Mouse (Mus musculus): ENCODE data around the gene Chek2. TPM values are rescaled to one million over a fixed set of nuclear protein-coding genes. Genes with fewer than 3 reads are reported as not detected.

Gene Chek2
- polyA plus RNA-seq, 1 experiment from 2014 or later, result 13.1 TPM

- no peaks in the 10 kb centered on the region for H3K27me3 ChIP-seq
- H3K4me1 ChIP-seq, result no peaks in the 10 kb centered on the region
- H3K9ac ChIP-seq (replicated peaks), result no peak overlapping the region
- H3K4me2 ChIP-seq (replicated peaks), result no peak overlapping the region
- WGBS, result 89% methylated on average over 4 of the region's 4 CpGs
- H3K9me3 ChIP-seq, result no peaks in the 10 kb centered on the region
- no peak for ATAC-seq (replicated peaks)
- 0 out of 2 replicates have a peak, but pooled peaks cover 4% of the 10 kb centered on the region for H3K36me3 ChIP-seq
- H3K27ac ChIP-seq (replicated peaks), result no peak overlapping the region
- no peak overlapping the region for H3K4me3 ChIP-seq
These were observed 70.3 kb downstream of the Chek2 start for GRCm38 (mm10) chr5:110909955-110910589.

- Histone ChIP-seq H3K36me3 (no peaks in the 10 kb centered on the region), H3K9me3 (no peaks in the 10 kb centered on the region), H3K27me3 (no peaks in the 10 kb centered on the region), H3K27ac (replicated peaks) (no peak overlapping the region), H3K4me2 (replicated peaks) (no peak overlapping the region), H3K4me3 (no peak overlapping the region), H3K4me1 (no peaks in the 10 kb centered on the region), H3K9ac (replicated peaks) (no peak overlapping the region)
- ATAC-seq (replicated peaks), result no peak
- WGBS, result 88% methylated on average over 11 of the region's 11 CpGs
These were observed 75.1 kb downstream of the Chek2 start for GRCm38 (mm10) chr5:110914859-110915258.

- no peak for ATAC-seq (replicated peaks)
- Histone ChIP-seq H3K4me1 (no peaks in the 10 kb centered on the region), H3K27me3 (no peaks in the 10 kb centered on the region), H3K9me3 (no peaks in the 10 kb centered on the region), H3K36me3 (no peaks in the 10 kb centered on the region), H3K4me3 (no peak overlapping the region), H3K9ac (replicated peaks) (no peak overlapping the region), H3K27ac (replicated peaks) (no peak overlapping the region), H3K4me2 (replicated peaks) (no peak overlapping the region)
- WGBS, result 79% methylated on average over 3 of the region's 3 CpGs
These were observed 76.5 kb downstream of the Chek2 start for GRCm38 (mm10) chr5:110916241-110916640.

- no peaks in the 10 kb centered on the region for H3K9me3 ChIP-seq
- H3K27me3 ChIP-seq, result no peaks in the 10 kb centered on the region
- no peak for ATAC-seq (replicated peaks)
- 0 out of 2 replicates have a peak, but pooled peaks cover 3% of the 10 kb centered on the region for H3K4me1 ChIP-seq
- no peak overlapping the region for H3K4me3 ChIP-seq
- H3K9ac ChIP-seq (replicated peaks), result no peak overlapping the region
- no peak overlapping the region for H3K27ac ChIP-seq (replicated peaks)
- H3K4me2 ChIP-seq (replicated peaks), result no peak overlapping the region
- 75% methylated on average over 4 of the region's 4 CpGs for WGBS
- no peaks in the 10 kb centered on the region for H3K36me3 ChIP-seq
These were observed 79.8 kb downstream of the Chek2 start for GRCm38 (mm10) chr5:110919541-110919940.

- H3K36me3 ChIP-seq, result no peaks in the 10 kb centered on the region
- H3K4me2 ChIP-seq (replicated peaks), result no peak overlapping the region
- WGBS, result 24% methylated on average over 1 of the region's 1 CpGs
- H3K9ac ChIP-seq (replicated peaks), result no peak overlapping the region
- no peaks in the 10 kb centered on the region for H3K9me3 ChIP-seq
- no peak overlapping the region for H3K27ac ChIP-seq (replicated peaks)
- no peak overlapping the region for H3K4me3 ChIP-seq
- ATAC-seq (replicated peaks), result no peak
- peaks cover 7% of the 10 kb centered on the region; the same call in 1 of the 2 replicates for H3K4me1 ChIP-seq
- no peaks in the 10 kb centered on the region for H3K27me3 ChIP-seq
These were observed 83.6 kb downstream of the Chek2 start for GRCm38 (mm10) chr5:110923336-110923735.

Other genes starting within 250 kb of the Chek2 start
- gene Noc4l, start 186.6 kb upstream of the Chek2 start, polyA plus RNA-seq (2015; fragmentation: Nextera tagmentation; extraction: Ambion mirVana), result 44.4 and 50.5 TPM in 2 replicates
- 22.6 and 24.3 TPM in 2 replicates for gene Ddx51, start 186.5 kb upstream of the Chek2 start, polyA plus RNA-seq (2015; fragmentation: Nextera tagmentation; extraction: Ambion mirVana)
- 56.6 and 62.1 TPM in 2 replicates for gene Ep400, start 69.3 kb upstream of the Chek2 start, polyA plus RNA-seq (2015; fragmentation: Nextera tagmentation; extraction: Ambion mirVana)
- gene Pus1, start 59.3 kb upstream of the Chek2 start, polyA plus RNA-seq (2015; fragmentation: Nextera tagmentation; extraction: Ambion mirVana), result 23.6 and 25.7 TPM in 2 replicates
- 45.0 and 46.6 TPM in 2 replicates for gene Ulk1, start 29.9 kb upstream of the Chek2 start, polyA plus RNA-seq (2015; fragmentation: Nextera tagmentation; extraction: Ambion mirVana)
- 11.2 and 11.9 TPM in 2 replicates for gene Hscb, start 202 bp upstream of the Chek2 start, polyA plus RNA-seq (2015; fragmentation: Nextera tagmentation; extraction: Ambion mirVana)
- 40.7 and 42.8 TPM in 2 replicates for gene Ttc28, start 39.8 kb downstream of the Chek2 start, polyA plus RNA-seq (2015; fragmentation: Nextera tagmentation; extraction: Ambion mirVana)

Data from forebrain, embryonic 15.5 days (tissue).